Mouse (Mus musculus) right cerebral cortex, adult 2 months (tissue): ENCODE data around the gene Phox2b.

ENCODE experiments used
- DNase-seq, 2 experiments: peaks; one replicate each; pipeline ENCODE4 v3.0.0; 2021 to 2022; ENCODE audit warnings: low spot score in 2 of 2

Phox2b gene

GRCm38 (mm10) chr5:67091766-67092165 lies 7.3 kb downstream of the Phox2b start:
- no peak for DNase-seq

GRCm38 (mm10) chr5:67090856-67091255 lies 8.2 kb downstream of the Phox2b start:
- DNase-seq = no peak

- no peak for DNase-seq
Measured at GRCm38 (mm10) chr5:67083117-67083516, 16.0 kb downstream of the Phox2b start.

GRCm38 (mm10) chr5:67063596-67063995 lies 35.5 kb downstream of the Phox2b start:
- no peak for DNase-seq

GRCm38 (mm10) chr5:67060519-67060918 lies 38.6 kb downstream of the Phox2b start:
- no peak for DNase-seq

- no peak for DNase-seq
Measured at GRCm38 (mm10) chr5:67057803-67058202, 41.3 kb downstream of the Phox2b start.

GRCm38 (mm10) chr5:67048003-67048402 lies 51.1 kb downstream of the Phox2b start:
- peak; percentile 40 to 44 for DNase-seq
